Mouse (Mus musculus) v-Abl transformed pro-B cells (cell line): ENCODE data around the gene Irgc1.

Experiments
- in situ Hi-C, 2 experiments: fragments of 400-800 bp; cut with MboI; formaldehyde crosslinking; loops; one replicate each; pipeline ENCODE4 v1.15.1; 2025; ENCODE audit not compliant: unreplicated experiment in 2 of 2

Irgc1 gene

DNA sequence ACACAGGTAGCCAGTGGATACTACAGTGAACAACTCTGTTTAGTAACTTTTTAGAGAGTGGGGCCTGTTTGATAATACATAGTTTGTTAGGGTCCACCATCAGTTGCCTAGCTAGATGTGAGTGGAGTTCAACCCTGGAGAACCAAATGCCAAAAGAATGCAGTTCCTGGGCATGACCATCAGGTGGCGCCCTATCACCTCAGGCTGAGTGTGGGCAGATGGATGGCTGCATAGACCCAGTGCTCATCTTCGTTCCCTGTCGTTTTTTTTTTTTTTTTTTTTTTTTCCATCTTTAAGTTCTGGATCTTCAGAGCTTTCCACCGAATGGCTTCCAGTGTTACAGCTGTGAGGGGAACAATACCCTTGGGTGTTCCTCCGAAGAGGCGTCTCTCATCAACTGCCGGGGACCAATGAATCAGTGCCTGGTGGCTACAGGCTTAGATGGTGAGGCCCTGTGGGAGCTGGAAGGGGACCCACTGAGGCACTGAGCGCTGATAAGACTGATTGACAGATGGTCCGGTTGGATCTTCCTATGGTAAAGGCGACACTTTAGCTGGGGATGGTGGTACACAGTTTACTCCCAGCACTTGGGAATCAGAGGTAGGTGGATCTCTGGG, 21.9 kb upstream of the Irgc1 start:
- in situ Hi-C loops: loop anchor here in 1 of 2 experiments (5.0 kb wide), 1 partner anchor 183 kb away; no protein-coding TSS in a partner anchor

DNA sequence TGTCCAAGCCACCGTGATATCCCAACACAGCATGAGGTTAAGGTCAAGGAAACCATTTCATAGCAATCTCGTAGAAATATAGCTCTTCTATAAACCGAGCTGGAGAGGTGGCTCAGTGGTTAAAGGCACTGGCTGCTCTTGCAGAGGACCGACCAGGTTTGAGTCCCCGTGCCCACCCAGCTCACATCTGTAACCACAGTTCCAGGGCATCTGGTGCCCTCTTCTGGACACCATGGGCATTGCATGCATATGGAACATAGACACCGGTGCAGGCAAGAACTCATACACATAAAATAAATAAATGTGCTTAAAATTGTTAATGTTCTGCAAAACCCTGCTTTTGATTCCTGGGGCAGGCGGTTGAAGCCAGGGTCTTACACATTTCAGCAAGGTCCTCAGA, 20.8 kb upstream of the Irgc1 start:
- in situ Hi-C loops: loop anchor here in 1 of 2 experiments (5.0 kb wide), 1 partner anchor 184 kb away; no protein-coding TSS in a partner anchor

DNA sequence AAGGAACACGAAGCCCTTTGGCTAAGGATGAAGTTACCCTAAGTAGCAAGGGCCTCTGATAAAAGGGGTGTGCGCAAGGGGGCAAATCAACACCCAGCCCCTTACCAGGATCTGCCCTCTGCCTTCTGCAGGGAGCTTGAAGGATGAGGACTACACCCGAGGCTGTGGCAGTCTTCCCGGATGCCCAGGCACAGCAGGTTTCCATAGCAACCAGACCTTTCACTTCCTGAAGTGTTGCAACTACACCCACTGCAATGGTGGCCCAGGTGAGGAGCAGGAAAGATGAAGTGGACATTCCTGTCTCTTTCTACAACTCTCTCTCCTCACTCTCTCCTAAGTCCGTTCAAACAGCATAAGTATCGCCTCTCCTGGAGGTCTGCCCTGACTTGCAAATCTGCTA, 20.3 kb upstream of the Irgc1 start:
- in situ Hi-C loops: loop anchor here in 1 of 2 experiments (5.0 kb wide), 1 partner anchor 185 kb away; no protein-coding TSS in a partner anchor

DNA sequence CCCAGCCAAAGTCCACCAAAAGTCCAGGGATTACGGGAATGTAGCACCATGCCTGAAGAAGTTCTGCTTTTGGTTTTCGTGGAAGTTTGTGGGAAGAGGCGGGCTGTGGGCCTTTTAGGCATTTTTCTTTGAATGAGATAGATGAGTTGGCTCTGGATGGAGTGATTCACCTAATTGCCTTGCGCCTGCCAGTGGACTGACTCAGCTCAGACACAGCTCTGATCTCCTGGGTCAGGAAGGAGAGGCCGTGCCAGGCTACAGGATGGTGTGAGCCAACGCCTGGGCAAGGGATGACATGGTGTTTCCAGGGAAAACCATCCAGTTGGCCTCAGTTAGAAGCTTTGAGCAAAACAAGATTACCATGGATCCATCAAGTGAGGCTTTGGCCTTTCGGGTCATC, 18.3 kb upstream of the Irgc1 start:
- in situ Hi-C loops: loop anchor here in 1 of 2 experiments (5.0 kb wide), 1 partner anchor 187 kb away; no protein-coding TSS in a partner anchor

DNA sequence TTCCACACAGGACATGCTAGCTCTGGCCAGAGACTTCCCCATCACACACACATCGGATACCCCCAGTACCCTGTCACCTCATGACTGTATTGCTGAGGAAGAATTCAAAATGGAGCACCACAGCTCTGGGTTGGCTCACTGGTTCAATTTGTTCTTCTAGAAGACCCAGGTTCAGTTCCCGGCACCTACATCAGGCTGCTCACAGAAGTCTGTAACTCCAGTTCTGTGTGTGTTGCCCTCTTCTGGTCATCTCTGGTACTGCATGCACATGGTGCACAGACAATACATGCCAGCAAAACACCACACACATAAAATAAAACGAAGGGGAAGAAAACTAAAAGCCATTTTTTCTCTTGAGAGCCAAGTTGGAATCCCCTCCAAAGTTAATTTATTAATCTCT, 17.0 kb upstream of the Irgc1 start:
- in situ Hi-C loops: no loop called here

DNA sequence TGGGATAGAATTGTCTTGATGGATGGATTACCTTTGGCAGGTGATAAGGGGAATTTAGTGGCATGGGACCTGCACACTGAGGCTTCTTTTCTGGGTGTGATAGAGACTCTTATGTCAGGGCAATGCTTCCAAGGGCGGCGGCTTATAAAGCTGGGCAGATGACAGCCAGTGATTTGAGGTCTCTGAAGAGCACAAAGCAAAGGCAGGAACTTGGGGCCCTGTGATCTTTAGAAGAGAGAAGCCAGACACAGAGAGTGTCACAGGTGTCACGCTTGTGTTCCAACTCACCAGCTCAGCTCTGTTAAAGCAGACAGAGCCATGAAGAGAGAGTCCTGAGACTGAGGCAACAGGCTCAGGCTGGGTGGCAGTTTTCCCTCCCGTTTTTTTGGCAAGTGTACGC, 15.8 kb upstream of the Irgc1 start:
- in situ Hi-C loops: no loop called here

DNA sequence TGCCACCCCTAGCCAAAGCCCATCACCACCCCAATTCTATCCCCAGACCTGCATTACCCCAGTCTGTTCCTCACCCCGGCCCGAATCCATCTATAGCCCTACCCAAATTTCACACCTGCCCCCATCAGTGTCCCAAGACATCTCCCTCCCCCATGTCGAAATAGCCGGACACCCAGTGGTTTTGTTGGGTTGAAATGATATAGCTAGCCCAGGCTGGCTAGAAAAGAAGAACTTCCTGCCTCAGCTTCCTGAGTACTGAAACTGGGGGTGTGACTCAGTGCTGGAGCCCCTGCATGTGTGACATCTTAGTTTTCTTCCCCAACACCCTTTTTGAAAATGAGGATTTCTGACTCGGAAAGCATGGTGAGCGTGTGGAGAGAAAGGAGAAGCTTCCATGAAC, 14.7 kb upstream of the Irgc1 start:
- in situ Hi-C loops: no loop called here

DNA sequence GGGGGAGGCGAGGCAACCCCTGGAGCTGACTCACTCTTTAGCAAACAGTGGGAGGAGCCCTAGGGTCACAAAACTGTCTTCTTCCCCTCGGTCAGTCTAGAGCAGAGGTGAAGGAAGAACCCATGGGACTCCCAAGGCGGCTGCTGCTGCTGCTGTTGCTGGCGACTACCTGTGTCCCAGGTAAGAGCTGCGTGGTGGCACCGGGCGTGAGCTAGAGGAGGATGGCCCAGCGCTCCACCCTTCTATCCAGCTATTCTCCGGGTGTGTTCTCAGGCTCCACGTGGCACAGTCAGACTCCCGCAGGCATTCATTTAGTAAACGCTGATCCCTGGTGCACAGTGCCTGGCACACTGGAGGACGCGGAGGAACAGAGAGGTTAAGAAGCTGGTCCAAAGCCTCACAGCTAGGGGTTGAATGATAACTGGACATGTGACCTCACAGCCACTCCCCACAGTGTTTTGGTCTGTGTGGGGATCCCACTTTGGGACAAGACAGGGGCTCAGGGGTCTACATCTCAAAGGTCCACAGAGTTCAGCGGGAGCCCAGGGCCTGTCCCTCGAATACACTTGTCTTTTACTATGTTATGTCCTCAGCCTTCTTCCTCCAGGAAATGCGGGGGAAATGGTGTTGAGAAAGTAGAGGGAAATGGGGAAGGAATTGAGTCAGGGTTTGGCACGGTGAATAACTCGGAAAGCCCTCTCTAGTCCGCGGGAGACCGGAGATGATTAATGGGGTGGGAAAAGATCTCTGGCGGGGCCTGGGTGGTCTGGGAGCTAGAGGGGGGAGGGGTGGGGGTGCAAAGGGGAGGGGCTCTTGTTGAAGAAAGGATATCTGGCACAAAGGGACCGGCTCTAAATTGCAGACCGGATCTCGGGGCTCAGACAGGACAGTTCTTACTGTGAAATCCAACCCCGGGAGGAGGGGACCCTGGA, 10.6 kb upstream of the Irgc1 start, which contains the start of gene Plaur:
TSS of gene Plaur (plus strand) at position 97 of the 932 bp plus-strand sequence.
- in situ Hi-C loops: no loop called here

DNA sequence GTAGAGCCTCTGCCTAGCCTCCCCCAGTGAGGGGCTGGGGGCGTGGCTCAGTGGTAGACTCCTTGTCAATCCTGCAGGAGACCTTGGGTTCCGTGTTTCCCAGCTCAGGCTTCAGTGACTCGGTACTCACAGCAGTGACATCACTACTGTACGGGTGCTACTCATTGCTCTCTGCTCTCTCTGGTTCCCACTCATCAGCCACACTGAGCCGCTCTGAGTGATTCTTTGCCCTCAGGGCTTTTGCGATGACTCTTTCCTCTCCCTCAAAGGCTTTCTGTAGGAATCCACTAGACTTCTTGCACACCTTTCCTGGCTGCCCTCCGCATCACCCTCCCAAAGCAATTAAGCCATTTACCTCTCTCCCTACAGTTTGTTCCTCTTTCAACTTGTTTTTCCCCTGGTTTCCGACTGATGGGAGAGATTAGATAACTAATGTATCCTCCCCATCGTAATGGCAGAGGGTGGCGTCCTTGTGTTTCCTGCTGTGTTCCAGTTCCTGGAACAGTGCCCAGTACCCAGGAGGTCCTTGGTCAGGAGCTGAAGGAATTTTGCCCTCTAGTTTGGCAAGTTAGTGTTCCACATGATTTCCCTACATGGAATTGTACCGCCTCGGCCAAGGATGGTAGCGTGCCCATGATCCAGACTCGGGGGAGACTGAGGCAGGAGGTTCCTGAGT, 9.4 kb upstream of the Irgc1 start:
- in situ Hi-C loops: no loop called here

DNA sequence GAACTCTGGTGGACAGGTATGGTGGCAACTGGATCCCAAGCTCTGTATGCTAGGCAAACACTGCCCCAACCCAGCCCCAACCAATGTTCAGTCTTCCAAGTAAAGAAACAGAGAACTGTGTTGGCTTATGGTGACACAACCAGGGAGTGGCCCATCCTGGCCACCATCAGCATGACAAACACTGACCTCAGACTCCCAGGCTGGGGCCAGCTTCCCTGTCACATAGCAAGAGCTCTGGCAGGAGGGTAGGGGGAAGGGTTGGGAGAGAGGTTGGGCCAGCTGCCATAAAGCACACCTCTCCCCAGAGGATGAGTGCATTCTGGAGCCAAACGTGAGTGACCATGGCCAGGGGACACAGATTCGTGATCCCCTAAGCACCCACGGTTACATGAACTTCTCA, 7.7 kb upstream of the Irgc1 start:
- in situ Hi-C loops: no loop called here

DNA sequence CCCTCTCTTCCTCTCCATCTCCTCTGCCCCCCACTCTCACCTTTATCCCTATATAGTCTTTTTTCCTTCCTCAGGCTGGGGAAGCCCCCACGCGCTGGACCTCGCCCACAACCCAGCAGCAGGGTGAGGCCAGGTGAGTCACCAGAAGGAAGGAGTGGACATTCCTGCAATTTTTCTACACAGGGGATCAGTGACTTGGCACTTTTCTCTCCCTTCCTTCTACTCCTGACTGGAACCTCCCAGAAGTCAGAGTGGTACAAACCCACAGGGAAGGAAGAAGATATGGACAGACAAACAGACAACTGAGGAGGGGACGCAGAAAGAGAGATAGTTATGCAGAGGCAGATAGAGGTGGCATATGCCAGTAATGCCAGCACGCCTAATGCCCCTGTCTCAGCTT, 7.3 kb upstream of the Irgc1 start:
- in situ Hi-C loops: no loop called here

DNA sequence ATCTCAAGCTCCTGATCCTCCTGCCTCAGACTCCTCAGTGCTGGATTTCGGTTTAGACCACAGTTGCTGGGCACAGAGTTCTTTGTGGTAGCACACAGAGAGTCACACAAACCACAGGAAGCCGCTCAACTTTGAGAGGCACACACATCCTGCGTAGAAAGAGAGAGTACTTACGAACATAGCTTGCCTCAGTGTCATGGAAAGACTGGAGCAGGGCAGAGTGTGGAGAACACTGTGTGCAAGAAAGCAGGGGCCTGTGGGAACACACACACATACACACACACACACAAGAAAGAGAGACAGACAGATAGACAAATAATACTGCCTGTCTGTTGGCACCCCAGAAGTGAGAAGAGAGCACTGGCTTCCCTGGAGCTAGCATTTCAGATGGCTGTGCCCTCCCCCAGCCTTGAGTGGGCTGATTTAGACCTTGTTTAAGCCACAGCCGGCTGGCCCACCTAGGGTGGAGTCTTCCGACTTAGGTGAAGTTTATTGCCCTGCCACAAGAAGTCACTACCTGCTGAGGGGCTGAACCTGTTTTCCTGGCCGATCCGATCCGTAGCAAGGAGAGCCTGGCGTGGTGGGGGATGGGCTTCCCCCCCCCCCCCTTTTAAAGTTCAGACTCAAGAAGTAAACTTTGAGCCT, 5.8 kb upstream of the Irgc1 start:
- in situ Hi-C loops: no loop called here

DNA sequence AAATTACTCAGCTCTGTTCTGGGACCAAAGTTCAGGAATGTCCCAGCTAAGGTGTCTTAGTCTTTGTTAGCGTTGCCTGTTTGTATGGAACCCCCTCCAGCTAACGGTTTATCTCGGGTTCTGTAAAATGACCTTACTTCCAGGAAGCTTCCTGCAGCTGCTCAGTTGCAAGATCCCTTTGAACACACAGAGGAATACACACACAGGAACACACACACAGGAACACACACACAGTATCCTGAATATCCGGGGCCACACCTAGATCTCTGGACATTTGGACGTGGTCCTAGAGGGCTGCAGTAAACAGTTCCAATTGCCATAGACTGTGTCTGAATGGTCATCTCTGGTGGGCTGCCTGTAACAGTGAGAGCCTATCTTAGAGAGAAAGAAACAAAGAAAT, 3.6 kb upstream of the Irgc1 start:
- in situ Hi-C loops: no loop called here

DNA sequence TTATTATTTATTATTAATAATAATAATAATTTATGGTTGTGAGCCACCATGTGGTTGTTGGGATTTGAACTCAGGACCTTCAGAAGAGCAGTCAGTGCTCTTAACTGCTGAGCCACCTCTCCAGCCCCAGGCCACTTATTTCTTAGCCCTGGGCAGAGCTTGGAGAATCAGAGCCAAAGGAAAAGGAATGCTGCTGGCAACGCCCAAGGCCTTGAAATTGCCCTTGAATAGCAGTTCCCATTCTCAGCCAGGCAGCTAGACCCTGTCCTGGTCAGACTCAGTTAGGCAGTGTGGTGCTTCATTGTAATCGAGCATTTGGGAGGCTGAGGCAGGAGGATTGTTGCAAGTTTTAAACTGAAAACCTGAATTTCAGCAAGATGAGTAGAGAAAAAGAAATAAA, 2.1 kb upstream of the Irgc1 start:
- in situ Hi-C loops: no loop called here

DNA sequence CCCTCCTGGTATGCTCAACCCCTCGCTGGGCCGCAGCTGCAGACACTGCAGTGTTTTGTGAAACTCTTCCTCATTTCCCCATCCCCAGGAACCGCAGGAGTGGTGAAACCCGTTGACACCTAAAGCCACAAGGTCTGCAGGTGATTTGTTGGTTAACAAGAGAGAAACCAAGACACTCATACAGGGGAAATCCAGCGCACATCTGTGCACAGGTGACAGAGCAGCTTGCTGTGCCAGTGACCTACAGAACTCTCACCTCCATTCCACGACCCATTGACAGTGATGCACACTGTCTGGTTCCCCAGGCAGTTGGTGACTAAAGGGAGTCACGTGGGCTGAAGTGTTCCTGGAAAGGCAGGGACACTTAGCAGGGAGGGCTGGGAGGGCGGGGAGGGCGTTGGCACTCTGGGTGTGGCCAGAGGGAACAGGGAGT, 1.5 kb downstream of the Irgc1 start:
- in situ Hi-C loops: no loop called here

DNA sequence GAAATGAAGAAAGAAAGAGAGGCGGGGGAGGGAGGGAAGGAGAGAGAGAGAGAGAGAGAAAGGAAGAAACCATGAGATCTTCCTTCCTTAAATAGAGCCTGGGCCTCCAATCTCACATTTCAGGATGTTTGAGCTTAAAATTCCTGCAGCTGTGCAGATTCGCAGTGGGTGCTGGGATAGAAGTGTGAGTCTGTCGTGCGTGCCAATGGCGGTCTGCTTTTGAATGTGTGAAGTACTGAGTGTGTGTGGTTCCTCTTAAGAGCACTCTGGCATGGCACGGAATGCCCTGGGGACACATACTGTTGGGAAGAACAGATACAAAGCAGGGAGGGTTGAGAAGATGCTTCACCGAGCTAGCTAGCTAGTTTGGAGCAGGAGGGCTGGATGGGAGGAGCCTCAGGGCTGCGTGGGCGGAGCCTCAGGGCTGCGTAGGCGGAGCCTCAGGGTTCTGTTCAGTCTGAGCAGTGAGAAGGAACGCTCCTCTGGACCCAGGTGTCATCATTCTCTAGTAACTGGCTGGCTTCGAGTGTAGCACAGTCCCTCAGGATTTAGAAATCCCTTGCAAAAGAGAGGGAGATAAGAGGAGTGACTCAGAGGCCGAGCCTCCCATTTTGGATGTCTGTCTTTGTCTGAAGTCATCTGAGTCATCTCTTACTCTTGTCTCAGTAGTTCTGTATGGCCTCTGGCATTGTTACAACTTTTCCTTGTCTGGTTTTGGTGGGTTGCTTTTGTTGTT, 3.1 kb downstream of the Irgc1 start:
- in situ Hi-C loops: no loop called here

DNA sequence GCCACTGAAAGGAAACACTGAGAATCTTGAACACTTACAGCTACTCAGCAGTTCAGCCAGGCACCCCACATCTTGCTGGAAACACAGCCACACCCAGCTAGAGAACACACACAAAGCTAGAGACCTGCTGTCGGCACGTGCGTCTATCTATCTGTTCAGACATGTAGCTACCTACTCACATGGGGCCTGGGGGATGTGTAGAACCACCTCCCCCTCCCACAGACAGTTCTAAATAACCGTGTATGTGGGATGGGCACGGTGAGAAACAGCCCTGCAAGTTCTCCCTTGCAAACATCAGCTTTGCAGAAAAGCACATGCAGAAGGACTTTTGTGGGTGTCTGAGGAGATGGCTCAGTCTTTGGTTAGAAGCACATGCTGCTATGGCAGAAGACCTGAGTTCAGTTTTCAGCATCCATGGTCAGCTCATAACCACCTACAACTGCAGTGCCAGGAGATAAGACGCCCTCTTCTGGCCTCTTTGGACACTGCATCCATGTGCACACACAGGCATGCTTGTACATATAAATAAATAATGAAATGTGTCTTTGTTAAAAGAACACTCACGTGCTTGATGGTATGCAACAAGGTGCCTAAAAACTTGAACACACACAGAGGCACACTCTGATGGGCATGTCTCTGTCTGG, 5.3 kb downstream of the Irgc1 start:
- in situ Hi-C loops: no loop called here

DNA sequence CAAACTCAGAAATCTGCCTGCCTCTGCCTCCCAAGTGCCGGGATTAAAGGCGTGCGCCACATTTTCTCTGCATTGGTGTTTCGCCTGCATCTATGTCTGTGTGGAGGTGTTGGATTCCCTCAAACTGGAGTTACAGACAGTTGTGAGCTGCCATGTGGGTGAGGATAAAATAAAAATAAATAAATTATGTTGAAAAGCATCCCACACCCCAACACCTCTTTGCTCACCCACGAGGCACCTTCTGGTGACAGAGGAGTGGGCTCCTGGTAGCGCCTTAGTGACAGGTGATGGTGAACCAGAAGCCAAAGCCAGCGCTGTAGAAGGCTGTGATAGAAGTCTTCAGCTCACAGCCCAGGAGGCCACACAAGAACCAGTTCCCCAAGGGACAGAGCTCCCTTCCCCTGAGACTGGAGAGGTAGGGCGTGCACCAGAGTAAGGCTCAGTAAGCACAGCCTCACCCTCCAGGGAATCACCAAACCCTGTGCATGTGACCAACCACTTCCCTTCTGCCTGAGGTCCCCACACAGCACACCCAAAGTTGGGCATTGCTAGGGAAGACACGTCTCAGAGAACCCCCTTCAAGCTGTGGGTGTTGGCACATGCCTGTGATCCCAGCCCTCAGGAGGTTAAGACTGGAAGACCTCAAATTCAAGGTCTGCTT, 6.7 kb downstream of the Irgc1 start:
- in situ Hi-C loops: no loop called here

DNA sequence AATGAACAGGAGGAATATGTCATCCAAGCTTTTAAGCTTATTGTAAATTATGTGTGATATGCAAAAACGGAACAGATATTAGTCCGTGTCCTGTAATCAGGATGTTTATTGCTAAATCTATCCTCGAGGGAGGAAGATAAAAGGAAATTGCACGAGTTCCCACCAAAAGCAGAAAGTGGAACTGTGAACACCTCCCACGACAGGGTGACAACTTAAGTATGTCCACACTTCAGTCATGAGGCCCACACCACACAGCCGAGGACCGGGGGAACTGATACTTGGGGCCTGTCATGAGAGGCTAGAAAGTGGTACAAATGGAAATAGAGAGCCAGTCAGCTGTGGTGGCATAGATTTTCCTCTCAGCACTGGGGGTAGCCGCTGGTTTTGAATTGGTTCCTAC, 9.8 kb downstream of the Irgc1 start:
- in situ Hi-C loops: no loop called here
